Mouse (Mus musculus) c-Kit-negative CD71-positive TER-119-positive erythroid progenitor cells, embryonic 14.5 days (primary cell): ENCODE results near the gene Selenbp2.
"Not testable (repeated sequence)": the region's sequence is repeated elsewhere in the genome, so short reads cannot be mapped to it uniquely, and the experiment has no call there.

ENCODE experiments used
- DNase-seq: peaks from one replicate; pipeline ENCODE4 v3.0.0-alpha.2; 2013; ENCODE audit warnings: low read depth, low spot score

Selenbp2 gene

DNA sequence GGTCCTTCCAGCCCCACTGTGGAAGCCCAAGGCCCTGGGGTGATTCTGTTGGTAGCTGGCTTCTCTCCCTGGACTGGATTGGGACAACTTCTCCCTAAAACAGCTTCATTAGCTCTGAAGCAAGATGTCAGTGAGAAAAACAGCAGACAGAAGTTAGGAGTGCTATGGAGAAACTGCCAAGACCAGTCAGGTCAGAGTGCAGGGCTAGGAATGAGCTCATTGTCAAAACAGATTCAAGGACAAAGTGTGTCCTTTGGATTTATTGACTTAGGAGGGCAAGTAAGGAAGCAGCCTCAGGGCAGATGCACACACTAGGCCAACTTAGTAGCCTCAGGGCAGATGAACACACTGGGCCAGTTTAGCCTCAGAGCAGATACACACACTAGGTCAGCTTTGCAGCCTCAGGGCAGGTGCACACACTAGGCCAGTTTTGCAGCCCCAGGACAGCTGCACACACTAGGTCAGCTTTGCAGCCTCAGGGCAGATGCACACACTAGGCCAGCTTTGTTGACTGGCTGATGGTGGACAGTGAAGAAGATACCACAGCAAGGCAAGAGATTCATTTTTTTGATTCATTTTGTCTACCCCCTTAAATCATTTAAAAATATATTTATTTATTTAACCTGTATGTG, 2.6 kb upstream of the Selenbp2 start:
- DNase-seq: no peak

DNA sequence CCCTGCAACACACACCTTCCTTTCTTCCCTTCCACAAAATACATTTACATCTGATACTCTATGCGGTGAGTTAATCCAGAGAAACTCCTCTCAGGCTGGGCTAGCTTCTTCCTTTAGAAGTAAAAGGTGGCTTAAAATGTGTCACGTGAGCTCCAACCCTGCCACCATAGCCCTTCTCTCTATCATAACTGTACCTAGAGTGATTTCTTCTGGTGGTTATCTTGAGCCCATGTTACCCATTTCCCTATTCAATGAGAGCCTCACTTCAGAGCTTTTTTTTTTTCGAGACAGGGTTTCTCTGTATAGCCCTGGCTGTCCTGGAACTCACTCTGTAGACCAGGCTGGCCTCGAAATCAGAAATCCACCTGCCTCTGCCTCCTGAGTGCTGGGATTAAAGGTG, 1.7 kb upstream of the Selenbp2 start:
- DNase-seq: not testable (repeated sequence)

DNA sequence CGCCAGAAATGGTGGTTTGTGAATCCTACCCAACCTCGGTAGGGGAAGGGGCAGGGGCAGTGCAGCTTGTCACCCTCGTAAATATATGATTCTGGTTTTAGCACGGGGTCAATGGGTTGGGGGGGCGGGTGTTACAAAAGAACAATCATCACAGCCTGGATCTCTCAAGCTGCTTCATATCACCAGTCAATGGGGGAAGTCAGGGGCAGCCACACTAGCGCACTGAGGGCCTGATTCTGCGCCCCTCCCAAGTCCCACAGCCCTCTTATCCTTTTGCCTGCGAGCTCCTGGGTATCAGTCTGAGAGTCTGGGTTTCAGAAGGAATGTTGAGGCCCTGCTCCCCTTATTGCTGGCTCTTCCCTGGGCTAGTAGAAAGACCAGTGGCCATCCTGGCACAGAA, 518 bp downstream of the Selenbp2 start:
- not testable (repeated sequence) for DNase-seq

- DNase-seq: not testable (repeated sequence)
Measured at GRCm38 (mm10) chr3:94695591-94695990, 2.2 kb downstream of the Selenbp2 start.

- not testable (repeated sequence) for DNase-seq
Measured at GRCm38 (mm10) chr3:94696257-94696656, 2.9 kb downstream of the Selenbp2 start.

DNA sequence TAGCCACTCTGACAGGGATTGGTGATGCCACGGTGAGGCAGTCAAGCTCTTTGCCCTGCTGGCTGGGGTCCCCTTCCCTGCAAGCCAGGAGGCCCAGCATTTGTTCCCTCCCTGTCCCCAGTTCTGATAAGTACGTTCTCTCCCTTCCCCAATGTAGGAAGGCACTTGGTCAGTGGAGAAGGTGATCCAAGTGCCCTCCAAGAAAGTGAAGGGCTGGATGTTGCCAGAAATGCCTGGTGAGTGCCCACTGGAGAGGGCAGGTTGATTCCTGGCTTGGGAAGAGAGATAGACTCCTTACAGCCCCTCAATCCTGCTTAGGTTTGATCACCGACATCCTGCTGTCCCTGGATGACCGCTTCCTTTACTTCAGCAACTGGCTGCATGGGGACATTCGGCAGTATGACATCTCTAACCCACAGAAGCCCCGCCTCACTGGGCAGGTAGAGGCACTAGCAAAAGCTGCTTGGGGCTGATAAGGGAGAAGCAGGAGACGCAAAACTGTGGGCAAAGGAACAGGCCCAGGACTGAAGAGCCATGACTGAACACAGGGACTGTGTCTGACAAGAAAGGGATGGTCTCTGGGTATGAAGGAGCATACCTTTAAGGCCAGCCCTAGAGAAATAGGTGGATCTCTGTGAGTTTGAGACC, 8.9 kb downstream of the Selenbp2 start:
- peak; percentile 69 for DNase-seq

- peak; percentile 26 for DNase-seq
Measured at GRCm38 (mm10) chr3:94702856-94703255, 9.5 kb downstream of the Selenbp2 start.

- DNase-seq: peak; percentile 26
Measured at GRCm38 (mm10) chr3:94703364-94703763, 10.0 kb downstream of the Selenbp2 start.

GRCm38 (mm10) chr3:94710591-94710990, 17.2 kb downstream of the Selenbp2 start:
- DNase-seq: not testable (repeated sequence)

- not testable (repeated sequence) for DNase-seq
Measured at GRCm38 (mm10) chr3:94713424-94713823, 20.1 kb downstream of the Selenbp2 start.

- not testable (repeated sequence) for DNase-seq
Measured at GRCm38 (mm10) chr3:94718253-94718652, 24.9 kb downstream of the Selenbp2 start.

- DNase-seq: not testable (repeated sequence)
Measured at GRCm38 (mm10) chr3:94723637-94724036, 30.3 kb downstream of the Selenbp2 start.

DNA sequence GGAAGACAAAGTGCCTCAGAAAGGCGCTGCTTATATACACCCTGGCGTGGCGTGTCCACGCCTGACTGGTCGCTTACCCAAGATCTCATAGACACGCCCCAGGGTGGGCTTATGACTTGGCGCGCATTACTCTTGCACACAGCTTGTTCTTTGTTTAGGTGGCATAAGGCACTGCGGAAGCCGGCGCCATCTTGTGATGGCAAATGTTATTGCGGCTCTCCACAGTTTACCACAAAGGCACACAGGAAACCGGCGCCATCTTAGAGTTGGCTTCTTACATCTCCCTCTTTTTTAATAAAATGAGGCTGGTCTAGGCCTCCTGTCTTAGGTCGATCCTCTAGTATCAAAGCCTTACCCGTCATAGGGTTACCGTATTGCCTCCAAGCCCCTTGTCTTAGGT, 52.3 kb downstream of the Selenbp2 start:
- DNase-seq: no peak
